9 mouse cellular contexts compared by ENCODE assay signal in the genomic region with DNA sequence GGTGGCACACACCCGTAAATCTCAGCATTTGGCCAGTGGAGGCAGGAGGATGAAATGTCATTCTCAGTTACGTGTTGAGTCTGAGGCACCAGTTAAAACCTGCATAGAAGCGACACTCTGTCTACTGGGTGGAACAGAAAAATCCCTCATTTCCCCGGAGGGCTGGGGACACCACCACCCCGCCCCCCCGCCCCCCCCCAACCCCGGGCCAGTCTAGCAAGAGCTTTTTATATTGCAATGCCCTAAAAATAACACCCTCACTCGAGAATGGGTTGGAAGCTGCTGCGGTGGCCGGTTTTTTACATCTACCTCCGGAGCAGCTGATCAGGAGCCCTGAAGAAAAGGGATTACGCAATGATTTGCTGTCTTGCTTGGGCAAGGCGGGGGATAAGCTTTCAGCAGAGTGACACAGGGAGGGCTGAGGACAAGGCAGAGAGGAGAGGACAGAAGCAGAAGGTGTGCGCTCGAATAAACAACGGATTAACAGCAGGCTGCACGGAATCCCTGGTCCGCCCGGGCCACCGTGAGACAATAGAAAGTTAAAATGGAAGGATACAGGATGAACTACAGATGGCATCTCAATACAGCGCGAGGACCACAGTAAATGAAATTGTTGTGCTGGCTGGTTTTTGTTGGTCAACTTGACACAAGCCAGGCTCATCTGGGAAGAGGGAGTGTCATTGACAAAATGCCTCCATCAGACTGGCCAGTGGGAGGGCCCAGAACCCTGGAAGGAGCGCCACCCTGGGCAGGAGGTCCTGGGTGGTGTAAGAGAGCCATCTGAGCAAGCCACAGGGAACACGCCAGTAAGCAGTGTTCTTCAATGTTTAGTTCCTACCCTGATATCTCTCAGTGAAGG. TPM values are rescaled to one million over a fixed set of nuclear protein-coding genes. Genes with fewer than 3 reads are reported as not detected.
DNase-seq lines count a peak whose midpoint lies in the region; ATAC-seq and TF ChIP-seq lines count a peak whose summit lies in the region.
"Had no signal": no experiment of that assay in that cellular context is flagged by ENCODE, and none has a peak within 500 bp of the region (broad histone marks: within the 10 kb centered on the region; RNA-seq: fewer than 3 reads in every experiment).

No protein-coding gene starts in this region.

- H3K9ac ChIP-seq in forebrain, embryonic 13.5 days = peak overlapping the region; percentile 65
- peak overlapping the region; percentile 65 for H3K9ac ChIP-seq in hindbrain, embryonic 16.5 days (ENCODE audit: low read depth, low read length)

- peaks cover 11% of the 10 kb centered on the region; the same call in 1 of the 2 replicates for H3K4me1 ChIP-seq in kidney, adult 2 months (ENCODE audit: control insufficient read depth, insufficient read depth, low read length)
- H3K4me1 ChIP-seq in forebrain, embryonic 13.5 days = peaks cover 6% of the 10 kb centered on the region; the same call in 1 of the 2 replicates
- H3K4me1 ChIP-seq in hindbrain, embryonic 16.5 days (ENCODE audit: control insufficient read depth, insufficient read depth, low read depth, low read length) = peaks cover 7% of the 10 kb centered on the region; the same call in 1 of the 2 replicates
- peaks cover 4% of the 10 kb centered on the region; the same call in 1 of the 2 replicates for H3K4me1 ChIP-seq in small intestine, adult 2 months (ENCODE audit: control insufficient read depth, insufficient read depth, insufficient read length, low read length)

- TF ChIP-seq POLR2A in kidney, adult 2 months (IDR thresholded peaks at IDR 0.05; ENCODE audit: low read depth, low read length) = no peak
- no peak for TF ChIP-seq POLR2A in brain, embryonic 14.5 days (IDR thresholded peaks at IDR 0.05; ENCODE audit: borderline replicate concordance, extremely low read depth, insufficient read depth, insufficient read length, poor library complexity, severe bottlenecking)
- TF ChIP-seq POLR2A in small intestine, adult 2 months (IDR thresholded peaks at IDR 0.05; ENCODE audit: low read depth, low read length) = no peak

- no peaks in the 10 kb centered on the region for H3K27me3 ChIP-seq in kidney, adult 2 months (replicated peaks; ENCODE audit: control insufficient read depth, insufficient read depth, low read length)
- no peaks in the 10 kb centered on the region for H3K27me3 ChIP-seq in forebrain, embryonic 13.5 days
- no peaks in the 10 kb centered on the region for H3K27me3 ChIP-seq in hindbrain, embryonic 16.5 days (replicated peaks; ENCODE audit: control insufficient read depth, insufficient read depth, low read length)
- 0 out of 2 replicates have a peak, but pooled peaks cover 3% of the 10 kb centered on the region for H3K27me3 ChIP-seq in small intestine, adult 2 months (ENCODE audit: control insufficient read depth, insufficient read depth, low read length)

- no peaks in the 10 kb centered on the region; the same call in 1 of the 2 replicates for H3K9me3 ChIP-seq in forebrain, embryonic 13.5 days (replicated peaks)
- no peaks in the 10 kb centered on the region for H3K9me3 ChIP-seq in hindbrain, embryonic 16.5 days (ENCODE audit: control insufficient read depth, low read length)
- H3K9me3 ChIP-seq: G1E had no signal

- ATAC-seq in forebrain, embryonic 13.5 days = peak; percentile 66
- ATAC-seq in hindbrain, embryonic 16.5 days = peak; percentile 80
- ATAC-seq in monocyte, adult 5-6 weeks (replicated peaks; ENCODE audit: insufficient number of reproducible peaks, low FRiP score, low TSS enrichment, poor library complexity, severe bottlenecking) = no peak; the same call in 1 of the 2 replicates

- no peak for TF ChIP-seq CTCF in kidney, adult 2 months (conservative IDR thresholded peaks at IDR 0.05; ENCODE audit: insufficient read depth, insufficient read length, low read depth, low read length)
- TF ChIP-seq CTCF in brain, embryonic 14.5 days (IDR thresholded peaks at IDR 0.05; ENCODE audit: borderline replicate concordance, extremely low read depth, insufficient read depth, insufficient read length) = no peak
- TF ChIP-seq CTCF in small intestine, adult 2 months (IDR thresholded peaks at IDR 0.05; ENCODE audit: extremely low read depth, insufficient read length, insufficient replicate concordance, low read depth, low read length) = no peak

- H3K27ac ChIP-seq in kidney, adult 2 months (ENCODE audit: insufficient read depth, low read depth, low read length) = no peak overlapping the region
- peak overlapping the region; percentile 63 for H3K27ac ChIP-seq in forebrain, embryonic 13.5 days
- H3K27ac ChIP-seq in hindbrain, embryonic 16.5 days (ENCODE audit: low read depth, low read length) = peak overlapping the region; percentile 87
- no peak overlapping the region for H3K27ac ChIP-seq in small intestine, adult 2 months (ENCODE audit: insufficient read depth, low read depth, low read length)

- 8% methylated on average over 24 of the region's 24 CpGs for WGBS in kidney, adult 2 months
- WGBS in forebrain, embryonic 13.5 days = 6% methylated on average over 24 of the region's 24 CpGs
- 6% methylated on average over 24 of the region's 24 CpGs for WGBS in hindbrain, embryonic 16.5 days
- WGBS in small intestine, adult 2 months = 10% methylated on average over 24 of the region's 24 CpGs

- peak; percentile 40 for DNase-seq in kidney, adult 2 months
- no peak for DNase-seq in kidney, adult 9 months
- peak; percentile 73 for DNase-seq in brain, embryonic 14.5 days (ENCODE audit: low read depth)
- DNase-seq in mesoderm, embryonic 11.5 days (ENCODE audit: low read depth, low spot score) = peak; percentile 11

- H3K4me2 ChIP-seq in forebrain, embryonic 13.5 days = peak overlapping the region; percentile 63
- H3K4me2 ChIP-seq in hindbrain, embryonic 16.5 days (ENCODE audit: low read length) = peak overlapping the region; percentile 66

- peak overlapping the region; percentile 36 for H3K4me3 ChIP-seq in kidney, adult 2 months (ENCODE audit: insufficient read depth, low read depth, low read length)
- peak overlapping the region; percentile 36 for H3K4me3 ChIP-seq in forebrain, embryonic 13.5 days
- H3K4me3 ChIP-seq in hindbrain, embryonic 16.5 days (ENCODE audit: low read length) = peak overlapping the region; percentile 37
- H3K4me3 ChIP-seq in small intestine, adult 2 months (ENCODE audit: low read depth, low read length) = peak overlapping the region; percentile 17; the same call in 1 of the 2 replicates

- H3K36me3 ChIP-seq in kidney, adult 2 months (ENCODE audit: control insufficient read depth, insufficient read depth, low read length) = no peaks in the 10 kb centered on the region
- H3K36me3 ChIP-seq in forebrain, embryonic 13.5 days (ENCODE audit: poor library complexity, severe bottlenecking) = no peaks in the 10 kb centered on the region
- H3K36me3 ChIP-seq in hindbrain, embryonic 16.5 days (ENCODE audit: control insufficient read depth, insufficient read depth, low read length) = no peaks in the 10 kb centered on the region
- H3K36me3 ChIP-seq in small intestine, adult 2 months (ENCODE audit: control insufficient read depth, insufficient read depth, low read length) = no peaks in the 10 kb centered on the region
- H3K36me3 ChIP-seq: G1E had no signal

RNA-seq across cellular contexts. Expression of a gene that starts 15.7 kb away (rescaled TPM):
- 21.3 and 24.6 TPM in 2 replicates for polyA plus RNA-seq in kidney, adult 2 months (2012; rRNA removed)
- polyA plus RNA-seq in brain, embryonic 14.5 days (2012; rRNA removed) = 61.5 and 87.4 TPM in 2 replicates
- 100 and 108 TPM in 2 replicates for polyA plus RNA-seq in forebrain, embryonic 13.5 days (2015; fragmentation: Nextera tagmentation; extraction: Ambion mirVana)
- polyA plus RNA-seq in hindbrain, embryonic 16.5 days (2015; fragmentation: Nextera tagmentation; extraction: Ambion mirVana) = 105 and 116 TPM in 2 replicates
- polyA plus RNA-seq in small intestine, adult 2 months (2012; rRNA removed) = 9.9 and 18.7 TPM in 2 replicates
- 66.7 to 93.5 TPM (median 91.6 TPM) in 3 replicates for total RNA-seq in monocyte, adult 5-6 weeks (2017)

RNA-seq across cellular contexts. Expression of a gene that starts 32.9 kb away (rescaled TPM):
- 21.9 and 24.0 TPM in 2 replicates for polyA plus RNA-seq in kidney, adult 2 months (2012; rRNA removed)
- 64.4 and 67.7 TPM in 2 replicates for polyA plus RNA-seq in brain, embryonic 14.5 days (2012; rRNA removed)
- 56.8 and 66.4 TPM in 2 replicates for polyA plus RNA-seq in forebrain, embryonic 13.5 days (2015; fragmentation: Nextera tagmentation; extraction: Ambion mirVana)
- 52.1 and 57.1 TPM in 2 replicates for polyA plus RNA-seq in hindbrain, embryonic 16.5 days (2015; fragmentation: Nextera tagmentation; extraction: Ambion mirVana)
- polyA plus RNA-seq in small intestine, adult 2 months (2012; rRNA removed) = 7.8 and 17.0 TPM in 2 replicates
- 32.0 to 44.8 TPM (median 42.1 TPM) in 3 replicates for total RNA-seq in monocyte, adult 5-6 weeks (2017)

RNA-seq across cellular contexts. Expression of a gene that starts 58.0 kb away (rescaled TPM):
- polyA plus RNA-seq in kidney, adult 2 months (2012; rRNA removed) = 68.7 and 70.5 TPM in 2 replicates
- 14.0 and 14.2 TPM in 2 replicates for polyA plus RNA-seq in brain, embryonic 14.5 days (2012; rRNA removed)
- 23.3 and 23.6 TPM in 2 replicates for polyA plus RNA-seq in forebrain, embryonic 13.5 days (2015; fragmentation: Nextera tagmentation; extraction: Ambion mirVana)
- 21.0 and 21.2 TPM in 2 replicates for polyA plus RNA-seq in hindbrain, embryonic 16.5 days (2015; fragmentation: Nextera tagmentation; extraction: Ambion mirVana)
- polyA plus RNA-seq in small intestine, adult 2 months (2012; rRNA removed) = 26.6 and 46.1 TPM in 2 replicates
- 131 to 163 TPM (median 138 TPM) in 3 replicates for total RNA-seq in monocyte, adult 5-6 weeks (2017)

Comparison
In these comparisons a context has a peak if more than half of its experiments do, and no peak if none do; other contexts are left out.
1. H3K27ac ChIP-seq: peak in forebrain, embryonic 13.5 days (single experiment) and hindbrain, embryonic 16.5 days (single experiment); none in kidney, adult 2 months (single experiment) and small intestine, adult 2 months (single experiment).
2. Peak in every context shown above with its lines, with median percentiles within 50 percentile points of each other: H3K4me3 ChIP-seq.